Mouse (Mus musculus) forebrain, embryonic 14.5 days (tissue): ENCODE data around the gene Mef2b. TPM values are rescaled to one million over a fixed set of nuclear protein-coding genes. Genes with fewer than 3 reads are reported as not detected.

ENCODE experiments used
- ATAC-seq: fragments of 200-750 bp; cut with Nextera tagmentation; 2 replicates; pipeline ENCODE4 v1.8.0; 2017; ENCODE audit warnings: mild to moderate bottlenecking, moderate library complexity
- DNase-seq: peaks from one replicate; pipeline ENCODE4 v3.0.0-alpha.2; 2015; ENCODE audit warnings: low spot score
- H3K27ac ChIP-seq: fragments of 300-500 bp; sonication (generic); 2 replicates; pipeline ENCODE4 v1.5.1; 2014; ENCODE audit warnings: low read depth, mild to moderate bottlenecking, control low read depth, low read length, moderate library complexity
- H3K27me3 ChIP-seq: fragments of 300-500 bp; sonication (generic); replicated peaks from 2 replicates; pipeline ENCODE4 v1.6.1; 2014; ENCODE audit warnings: low read length, control low read depth, mixed read lengths; ENCODE audit not compliant: control insufficient read depth, insufficient read depth
- H3K36me3 ChIP-seq: fragments of 300-500 bp; sonication (generic); 2 replicates; pipeline ENCODE4 v1.6.1; 2014; ENCODE audit warnings: low read length, control low read depth; ENCODE audit not compliant: control insufficient read depth, insufficient read depth
- H3K4me1 ChIP-seq: fragments of 300-500 bp; sonication (generic); 2 replicates; pipeline ENCODE4 v1.6.1; 2014; ENCODE audit warnings: antibody characterized with exemption, low read length, control low read depth; ENCODE audit not compliant: control insufficient read depth, insufficient read depth
- H3K4me2 ChIP-seq: fragments of 300-500 bp; sonication (generic); 2 replicates; pipeline ENCODE4 v1.6.1; 2014; ENCODE audit warnings: mild to moderate bottlenecking, control low read depth, low read length
- H3K4me3 ChIP-seq: fragments of 300-500 bp; sonication (generic); 2 replicates; pipeline ENCODE4 v1.5.1; 2014; ENCODE audit warnings: low read depth, low read length, control low read depth
- H3K9ac ChIP-seq: fragments of 300-500 bp; sonication (generic); 2 replicates; pipeline ENCODE4 v1.6.1; 2014; ENCODE audit warnings: mild to moderate bottlenecking, low read length, control low read depth, moderate library complexity
- H3K9me3 ChIP-seq: fragments of 300-500 bp; sonication (generic); replicated peaks from 2 replicates; pipeline ENCODE4 v1.6.1; 2016; ENCODE audit warnings: low read length, control low read depth, mixed read lengths; ENCODE audit not compliant: control insufficient read depth
- WGBS: fragments of 180-500 bp; shearing (Covaris S2); extraction: QIAGEN DNeasy Blood & Tissue Kit; methylation state at CpG from one replicate; pipeline ENCODE4 v1.1.7; 2014; 5-methylcytosine and 5-hydroxymethylcytosine counted together
- polyA plus RNA-seq: library from polyadenylated mRNA; unstranded; fragments of >200 nt; fragmentation: Nextera tagmentation; extraction: Ambion mirVana; gene quantifications from 2 replicates; pipeline ENCODE4 v1.2.1, GENCODE M21; 2014

Gene Mef2b
- polyA plus RNA-seq, 1 experiment from 2014 or later = 0.30 TPM

- Histone ChIP-seq H3K27me3 (no peaks in the 10 kb centered on the region), H3K4me3 (no peak overlapping the region), H3K4me2 (no peak overlapping the region), H3K4me1 (no peaks in the 10 kb centered on the region), H3K9ac (no peak overlapping the region; the same call in 1 of the 2 replicates), H3K27ac (no peak overlapping the region), H3K9me3 (no peaks in the 10 kb centered on the region), H3K36me3 (peaks cover 40% of the 10 kb centered on the region)
- ATAC-seq (no peak), DNase-seq (no peak)
- WGBS = 91% methylated on average over 16 of the region's 16 CpGs
Observed at GRCm38 (mm10) chr8:70181212-70181902, 41.8 kb downstream of the Mef2b start.

GRCm38 (mm10) chr8:70181903-70182252, 42.4 kb downstream of the Mef2b start:
- Histone ChIP-seq H3K4me1 (no peaks in the 10 kb centered on the region), H3K27ac (no peak overlapping the region), H3K9me3 (no peaks in the 10 kb centered on the region), H3K4me3 (no peak overlapping the region), H3K4me2 (no peak overlapping the region), H3K27me3 (no peaks in the 10 kb centered on the region), H3K9ac (no peak overlapping the region), H3K36me3 (peaks cover 38% of the 10 kb centered on the region)
- no peak for DNase-seq
- WGBS = 85% methylated on average over 2 of the region's 2 CpGs
- ATAC-seq = no peak

DNA sequence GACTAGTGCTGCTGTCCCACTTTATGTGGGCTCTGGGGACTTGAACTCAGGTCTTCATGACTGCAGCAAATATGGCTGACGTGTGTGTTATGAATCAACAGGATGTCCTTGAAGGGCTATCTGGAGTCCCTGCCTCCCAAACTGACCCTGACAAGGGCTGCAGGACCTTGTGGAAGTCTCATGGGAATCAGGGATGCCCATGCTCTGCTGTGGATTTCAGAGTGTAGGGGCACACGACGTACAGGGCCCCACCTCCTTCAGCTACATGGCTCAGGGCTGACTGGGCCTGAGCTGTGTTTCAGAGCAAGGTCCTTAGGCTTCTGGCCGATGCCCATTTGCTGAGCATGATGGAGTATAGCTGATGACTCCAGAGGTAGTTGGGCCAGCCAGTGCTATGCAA, 43.7 kb downstream of the Mef2b start:
- H3K27ac ChIP-seq = no peak overlapping the region
- peaks cover 27% of the 10 kb centered on the region for H3K36me3 ChIP-seq
- ATAC-seq (no peak), DNase-seq (no peak)
- no peaks in the 10 kb centered on the region for H3K9me3 ChIP-seq
- 91% methylated on average over 4 of the region's 4 CpGs for WGBS
- H3K4me3 ChIP-seq = no peak overlapping the region
- no peaks in the 10 kb centered on the region for H3K4me1 ChIP-seq
- no peaks in the 10 kb centered on the region for H3K27me3 ChIP-seq
- no peak overlapping the region for H3K9ac ChIP-seq
- no peak overlapping the region for H3K4me2 ChIP-seq

- Histone ChIP-seq H3K4me3 (no peak overlapping the region), H3K4me2 (no peak overlapping the region), H3K27ac (no peak overlapping the region), H3K36me3 (no peaks in the 10 kb centered on the region), H3K27me3 (no peaks in the 10 kb centered on the region), H3K4me1 (no peaks in the 10 kb centered on the region), H3K9ac (no peak overlapping the region), H3K9me3 (no peaks in the 10 kb centered on the region)
- 68% methylated on average over 7 of the region's 7 CpGs for WGBS
- ATAC-seq = no peak
- DNase-seq = no peak
Observed at GRCm38 (mm10) chr8:70188707-70189106, 49.2 kb downstream of the Mef2b start.

GRCm38 (mm10) chr8:70193238-70193637, 53.7 kb downstream of the Mef2b start:
- 75% methylated on average over 5 of the region's 5 CpGs for WGBS
- DNase-seq (no peak), ATAC-seq (no peak)
- Histone ChIP-seq H3K9me3 (no peaks in the 10 kb centered on the region), H3K27me3 (no peaks in the 10 kb centered on the region), H3K4me1 (no peaks in the 10 kb centered on the region), H3K4me3 (no peak overlapping the region), H3K27ac (no peak overlapping the region), H3K36me3 (no peaks in the 10 kb centered on the region), H3K9ac (no peak overlapping the region), H3K4me2 (no peak overlapping the region)

DNA sequence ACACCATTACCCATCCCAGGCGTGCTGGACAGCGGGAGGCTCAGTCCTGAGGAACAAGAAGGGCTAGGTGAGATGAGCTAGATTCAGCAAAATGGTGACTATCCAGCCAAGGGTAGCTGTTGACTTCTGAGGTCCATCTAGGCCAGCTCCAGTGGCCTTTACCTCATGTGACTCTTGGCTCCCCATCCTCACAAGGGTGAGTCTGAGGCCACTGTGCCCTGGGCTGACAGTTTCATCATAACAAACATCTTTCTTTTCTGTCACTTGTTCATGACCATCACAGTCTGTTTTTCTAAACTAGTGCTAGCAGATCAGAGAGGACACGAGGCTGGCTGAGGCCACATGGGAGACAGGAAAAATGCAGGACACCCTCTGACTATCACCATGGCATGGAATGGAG, 54.7 kb downstream of the Mef2b start:
- Histone ChIP-seq H3K27me3 (no peaks in the 10 kb centered on the region), H3K4me2 (no peak overlapping the region), H3K9me3 (no peaks in the 10 kb centered on the region), H3K9ac (no peak overlapping the region), H3K4me3 (no peak overlapping the region), H3K36me3 (no peaks in the 10 kb centered on the region), H3K4me1 (no peaks in the 10 kb centered on the region), H3K27ac (no peak overlapping the region)
- DNase-seq = no peak
- ATAC-seq = no peak
- WGBS = 91% methylated on average over 3 of the region's 3 CpGs

DNA sequence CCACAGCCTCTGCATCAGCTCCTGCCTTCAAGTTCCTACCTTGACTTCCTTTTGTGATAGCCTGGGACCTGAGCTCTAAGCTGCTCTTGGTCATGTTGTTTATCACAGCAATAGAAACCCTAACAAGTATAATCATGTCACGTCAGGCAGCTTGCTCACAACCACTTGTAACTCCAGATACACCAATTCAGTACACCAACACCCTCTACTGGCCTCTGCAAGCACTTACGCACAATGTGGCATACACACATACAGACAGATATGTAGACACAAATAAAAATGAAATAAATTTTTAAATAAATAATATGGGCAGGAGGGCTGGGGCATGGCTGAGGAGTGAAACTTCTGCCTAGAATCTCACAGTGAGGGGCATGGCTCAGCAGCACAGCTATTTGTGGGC, 56.3 kb downstream of the Mef2b start:
- H3K4me1 ChIP-seq = no peaks in the 10 kb centered on the region
- 73% methylated on average over 2 of the region's 2 CpGs for WGBS
- H3K27ac ChIP-seq = no peak overlapping the region
- H3K9me3 ChIP-seq = no peaks in the 10 kb centered on the region
- H3K36me3 ChIP-seq = no peaks in the 10 kb centered on the region
- H3K4me3 ChIP-seq = no peak overlapping the region
- H3K4me2 ChIP-seq = no peak overlapping the region
- DNase-seq (no peak), ATAC-seq (no peak)
- no peaks in the 10 kb centered on the region for H3K27me3 ChIP-seq
- no peak overlapping the region for H3K9ac ChIP-seq

- 34% methylated on average over 7 of the region's 7 CpGs for WGBS
- no peaks in the 10 kb centered on the region for H3K27me3 ChIP-seq
- no peak overlapping the region for H3K9ac ChIP-seq
- H3K4me1 ChIP-seq = no peaks in the 10 kb centered on the region
- DNase-seq (no peak), ATAC-seq (no peak)
- no peaks in the 10 kb centered on the region for H3K36me3 ChIP-seq
- no peaks in the 10 kb centered on the region for H3K9me3 ChIP-seq
- no peak overlapping the region for H3K4me2 ChIP-seq
- H3K4me3 ChIP-seq = no peak overlapping the region
- H3K27ac ChIP-seq = no peak overlapping the region
Observed at GRCm38 (mm10) chr8:70197603-70198002, 58.1 kb downstream of the Mef2b start.

- ATAC-seq = peak; percentile 84
- Histone ChIP-seq H3K36me3 (no peaks in the 10 kb centered on the region), H3K9me3 (no peaks in the 10 kb centered on the region), H3K4me3 (no peak overlapping the region), H3K27ac (0 out of 2 replicates have a peak overlapping the region, but pooled peaks have one; percentile 35), H3K4me2 (no peak overlapping the region), H3K27me3 (no peaks in the 10 kb centered on the region), H3K9ac (no peak overlapping the region), H3K4me1 (no peaks in the 10 kb centered on the region)
- peak; percentile 65 for DNase-seq
- 74% methylated on average over 5 of the region's 5 CpGs for WGBS
Observed at GRCm38 (mm10) chr8:70200098-70200681, 60.7 kb downstream of the Mef2b start.
